Mouse (Mus musculus): ENCODE data around the gene Hsd3b7. TPM values are rescaled to one million over a fixed set of nuclear protein-coding genes. Genes with fewer than 3 reads are reported as not detected.
"Not testable (repeated sequence)": the region's sequence is repeated elsewhere in the genome, so short reads cannot be mapped to it uniquely, and the experiment has no call there.

Hsd3b7 gene
- total and polyA plus RNA-seq, 3 experiments = 45.5 to 86.5 (median 46.2) TPM

- DNase-seq = not testable (repeated sequence)
These were observed 24.6 kb upstream of the Hsd3b7 start for GRCm38 (mm10) chr7:127775837-127776236.

DNA sequence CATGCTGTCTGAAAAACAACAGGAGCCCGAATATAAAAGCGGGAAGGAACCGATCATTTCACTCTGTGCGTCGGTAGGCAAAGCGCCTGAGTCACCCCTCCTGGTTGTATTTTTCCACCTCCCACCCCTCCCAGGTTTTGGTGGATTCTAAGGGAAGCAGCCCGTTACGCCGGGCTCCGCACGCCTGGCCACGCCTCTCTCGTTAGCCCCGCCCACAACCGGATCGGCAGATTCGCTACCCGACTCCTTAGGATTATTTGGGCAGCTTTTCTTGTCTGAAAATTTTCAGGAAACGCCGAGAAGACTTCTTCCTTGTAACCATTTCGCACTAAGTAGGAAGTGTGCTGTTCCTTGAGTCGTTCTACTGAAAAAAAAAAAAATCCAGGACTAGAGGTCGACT lies 24.0 kb upstream of the Hsd3b7 start, which contains the start of gene Setd1a:
Setd1a (plus strand) TSS at position 245 of the 400 bp plus-strand sequence.
- DNase-seq = peak; percentile 92

GRCm38 (mm10) chr7:127776878-127777473 lies 23.4 kb upstream of the Hsd3b7 start:
- DNase-seq = peak; percentile 97

DNA sequence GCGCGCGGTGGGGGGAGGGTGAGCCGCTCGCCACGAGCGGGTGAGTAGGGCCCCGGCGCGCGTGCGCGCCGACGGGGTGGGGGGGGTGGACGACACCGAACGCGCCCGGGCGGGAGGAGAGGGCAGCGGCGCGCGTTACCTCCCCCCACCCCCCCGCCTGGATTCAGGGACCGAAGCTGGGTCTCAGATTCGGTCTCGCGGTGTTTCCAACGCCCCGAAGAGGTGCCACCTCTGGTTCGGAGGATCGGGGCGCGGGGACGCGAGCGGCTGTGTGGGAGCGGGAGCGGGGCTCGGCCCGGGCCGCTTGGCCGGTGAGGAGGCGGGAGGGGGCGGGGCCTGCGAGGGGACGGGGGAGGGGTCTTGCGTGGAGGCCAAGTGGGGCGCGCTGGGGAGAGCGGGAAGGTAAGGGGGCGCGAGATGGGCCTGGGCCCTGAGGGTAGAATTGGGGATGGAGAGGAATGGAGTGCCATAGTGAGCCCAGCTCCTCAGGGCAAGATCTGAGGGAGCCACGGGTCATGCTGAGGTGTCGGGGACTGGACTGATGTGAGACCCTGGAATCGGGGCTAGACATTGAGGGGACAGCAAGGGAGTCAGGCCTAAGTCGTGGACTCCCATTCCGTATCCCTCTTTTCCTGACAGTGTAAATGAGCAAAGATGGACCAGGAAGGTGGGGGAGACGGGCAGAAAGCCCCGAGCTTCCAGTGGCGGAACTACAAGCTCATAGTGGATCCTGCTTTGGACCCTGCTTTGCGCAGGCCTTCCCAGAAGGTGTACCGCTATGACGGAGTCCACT lies 22.7 kb upstream of the Hsd3b7 start:
- peak; percentile 83 for DNase-seq

DNA sequence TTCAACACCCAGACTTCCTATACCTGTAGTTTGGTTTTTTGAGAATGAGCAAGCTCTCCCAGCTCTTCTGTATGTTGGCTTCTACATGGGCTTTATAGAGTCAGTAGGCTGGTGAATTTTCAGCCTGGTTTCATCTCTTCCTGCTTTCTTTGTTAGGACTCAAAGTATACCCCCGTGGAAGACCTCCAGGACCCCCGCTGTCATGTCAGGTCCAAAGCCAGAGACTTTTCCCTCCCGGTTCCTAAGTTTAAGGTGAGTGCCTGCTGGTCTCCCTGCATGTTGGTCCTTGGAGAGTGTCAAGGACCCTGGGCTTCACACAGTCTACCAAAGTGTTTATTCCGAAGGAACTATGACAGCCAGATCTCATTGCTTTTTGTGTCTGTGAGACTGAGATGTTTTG lies 22.1 kb upstream of the Hsd3b7 start:
- DNase-seq = no peak

DNA sequence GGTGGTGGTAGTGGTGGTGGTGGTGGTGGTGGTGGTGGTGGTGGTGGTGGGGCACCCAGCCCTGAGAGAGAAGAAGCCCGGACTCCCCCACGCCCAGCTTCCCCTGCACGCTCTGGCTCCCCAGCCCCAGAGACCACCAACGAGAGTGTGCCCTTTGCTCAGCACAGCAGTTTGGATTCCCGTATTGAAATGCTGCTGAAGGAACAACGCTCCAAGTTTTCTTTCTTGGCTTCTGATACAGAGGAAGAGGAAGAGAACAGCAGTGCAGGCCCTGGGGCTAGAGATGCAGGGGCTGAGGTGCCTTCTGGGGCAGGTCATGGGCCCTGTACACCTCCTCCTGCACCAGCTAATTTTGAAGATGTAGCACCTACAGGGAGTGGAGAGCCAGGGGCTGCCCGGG lies 15.1 kb upstream of the Hsd3b7 start, which contains the start of gene Gm49388:
Gm49388 (plus strand) TSS at position 301 of the 400 bp plus-strand sequence.
- no peak for DNase-seq

DNA sequence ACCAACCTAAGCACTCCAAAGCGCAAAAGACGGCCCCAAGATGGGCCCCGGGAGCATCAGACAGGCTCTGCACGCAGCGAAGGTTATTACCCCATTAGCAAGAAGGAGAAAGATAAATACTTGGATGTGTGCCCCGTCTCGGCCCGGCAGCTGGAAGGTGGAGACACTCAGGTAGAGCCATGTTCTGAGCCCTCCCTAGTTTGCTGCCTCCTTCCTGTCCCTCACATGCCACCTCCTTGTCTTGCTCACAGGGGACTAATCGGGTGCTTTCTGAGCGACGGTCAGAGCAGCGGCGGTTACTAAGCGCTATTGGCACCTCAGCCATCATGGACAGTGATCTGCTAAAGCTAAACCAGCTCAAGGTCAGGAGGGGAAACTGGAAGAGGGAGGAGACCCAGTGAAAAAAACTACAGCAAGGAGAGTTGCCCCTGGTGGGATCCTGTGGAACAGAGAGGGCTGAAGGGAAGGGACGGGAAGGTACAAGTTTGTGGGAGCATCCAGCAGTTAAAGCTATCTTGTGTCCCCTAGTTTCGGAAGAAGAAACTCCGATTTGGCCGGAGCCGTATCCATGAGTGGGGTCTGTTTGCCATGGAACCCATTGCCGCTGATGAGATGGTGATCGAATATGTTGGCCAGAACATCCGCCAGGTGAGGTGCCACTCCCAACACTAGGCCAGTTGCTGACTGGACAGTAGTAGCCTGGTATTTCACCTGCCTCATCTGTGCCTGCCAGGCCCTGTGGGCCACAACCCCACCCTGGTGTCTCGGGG lies 3.1 kb upstream of the Hsd3b7 start:
- no peak for DNase-seq

GRCm38 (mm10) chr7:127798591-127798990 lies 1.8 kb upstream of the Hsd3b7 start:
- no peak for DNase-seq

GRCm38 (mm10) chr7:127799211-127799610 lies 1.2 kb upstream of the Hsd3b7 start:
- no peak for DNase-seq

- DNase-seq = peak; percentile 17
These were observed 666 bp upstream of the Hsd3b7 start for GRCm38 (mm10) chr7:127799738-127800137.

GRCm38 (mm10) chr7:127801010-127801621 lies 712 bp downstream of the Hsd3b7 start:
- DNase-seq = peak; percentile 56

GRCm38 (mm10) chr7:127802313-127802712 lies 1.9 kb downstream of the Hsd3b7 start:
- DNase-seq = no peak

- DNase-seq = no peak
These were observed 8.4 kb downstream of the Hsd3b7 start for GRCm38 (mm10) chr7:127808821-127809220.

DNA sequence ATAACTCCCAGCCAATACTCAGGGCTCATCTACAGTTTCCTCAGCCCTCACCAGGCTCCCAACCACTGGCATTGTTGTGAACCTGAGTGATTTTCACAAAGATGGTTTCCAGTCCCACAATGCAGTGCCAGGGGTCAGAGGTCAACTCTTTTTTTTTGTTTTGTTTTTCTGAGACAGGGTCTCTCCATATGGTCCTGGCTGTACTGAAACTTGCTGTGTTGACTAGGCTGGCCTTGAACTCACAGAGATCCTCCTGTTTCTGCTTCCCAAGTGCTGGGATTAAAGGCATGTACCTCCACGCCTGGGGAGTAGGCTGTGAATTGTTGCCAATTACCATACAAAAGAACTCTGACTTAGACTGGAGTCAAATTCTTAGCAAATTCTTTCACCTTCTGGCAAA lies 9.4 kb downstream of the Hsd3b7 start:
- DNase-seq = no peak

GRCm38 (mm10) chr7:127810650-127811049 lies 10.2 kb downstream of the Hsd3b7 start:
- no peak for DNase-seq

DNA sequence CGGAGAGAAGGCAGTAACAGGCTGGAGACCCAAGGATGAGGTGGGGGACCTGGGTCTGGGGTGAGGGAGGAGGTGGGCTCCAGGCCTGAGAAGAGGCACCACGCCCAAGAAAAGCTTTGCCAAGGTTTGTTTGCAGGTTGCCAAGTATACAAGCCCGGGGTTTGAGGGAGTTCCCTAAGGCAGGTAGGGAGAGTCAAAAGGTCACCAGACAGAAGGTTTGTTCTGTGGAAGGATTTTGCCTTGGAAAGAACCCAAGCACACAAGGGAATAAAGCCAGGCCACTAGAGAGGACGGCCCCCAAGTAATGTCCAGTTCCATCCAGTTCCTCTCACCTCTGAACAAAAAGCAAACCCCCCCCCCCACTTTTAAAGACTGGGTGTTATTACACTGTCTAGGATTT lies 10.8 kb downstream of the Hsd3b7 start:
- no peak for DNase-seq

GRCm38 (mm10) chr7:127812292-127812691 lies 11.9 kb downstream of the Hsd3b7 start:
- peak; percentile 79 for DNase-seq

- peak; percentile 49 for DNase-seq
These were observed 13.4 kb downstream of the Hsd3b7 start for GRCm38 (mm10) chr7:127813821-127814220.

DNA sequence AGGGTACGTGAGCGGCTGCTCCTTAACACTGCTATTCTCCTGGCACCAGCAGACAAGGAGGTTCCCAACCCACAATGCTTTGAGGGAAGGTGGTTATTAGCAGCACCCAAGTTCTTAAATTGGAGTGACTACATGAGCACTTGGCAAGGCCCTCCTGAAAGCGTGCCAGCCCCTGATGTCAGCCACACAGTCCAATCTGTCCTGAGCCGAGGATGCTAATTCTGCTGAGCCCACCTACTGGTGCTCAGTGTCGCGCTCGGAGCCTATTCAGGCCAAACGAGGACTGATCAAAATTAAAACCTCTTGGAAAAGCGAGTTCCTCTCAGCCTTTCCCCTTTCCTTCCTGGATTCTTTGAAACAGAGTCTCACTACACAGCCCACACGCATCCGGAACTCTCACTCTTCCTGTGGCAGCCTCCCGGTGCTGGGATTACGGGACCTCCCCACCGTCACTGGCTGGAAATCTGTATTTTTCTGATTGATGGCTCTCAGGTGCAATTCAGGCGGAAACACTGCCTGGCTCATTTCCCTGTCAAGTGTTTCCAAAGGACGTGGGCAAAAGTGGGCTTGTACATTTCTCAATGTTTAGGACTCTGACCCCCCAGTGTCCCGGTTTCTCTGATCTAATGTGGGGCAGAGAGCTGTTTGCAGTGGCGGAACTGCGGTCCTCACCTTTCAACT lies 14.0 kb downstream of the Hsd3b7 start:
- DNase-seq = peak; percentile 79

- DNase-seq = no peak
These were observed 14.8 kb downstream of the Hsd3b7 start for GRCm38 (mm10) chr7:127815116-127815665.

Data from adrenal gland, adult 2 months (tissue).